Mouse (Mus musculus) CD4-positive, CD25-positive, alpha-beta regulatory T cell, adult 2 months (primary cell): ENCODE measurements at regions not wholly inside any gene's neighbourhood (a gene's known extent, or its start where the extent isn't known, plus 50 kb on each side); places are given as distances from the start of the nearest gene placed in this dataset.
A peak's percentile ranks its signal among the peaks of the same experiment; 100 is the strongest.

Experiments used
- DNase-seq: peaks from one replicate; pipeline ENCODE4 v3.0.0-alpha.2; 2012; ENCODE audit warnings: low read depth, low spot score

DNA sequence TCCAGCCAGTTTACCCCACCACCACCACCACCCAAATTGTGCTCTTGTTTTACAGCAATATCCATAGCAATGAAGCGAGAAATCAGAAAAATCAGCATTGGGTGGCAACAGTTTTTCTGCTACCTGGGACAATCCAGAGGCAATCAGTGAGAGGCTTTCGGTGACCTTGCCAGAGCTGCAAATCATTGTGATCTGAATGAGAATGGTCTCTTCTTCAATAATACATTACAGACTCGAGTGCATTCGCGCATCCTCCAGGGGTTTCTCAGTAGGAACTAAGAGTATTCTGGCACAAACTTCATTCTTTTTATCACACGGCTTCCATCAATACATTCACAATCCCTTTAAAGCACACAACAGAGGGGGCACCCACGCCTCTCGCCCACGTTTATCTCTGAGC lies 91.2 kb downstream of the Srek1 start:
- no peak for DNase-seq

DNA sequence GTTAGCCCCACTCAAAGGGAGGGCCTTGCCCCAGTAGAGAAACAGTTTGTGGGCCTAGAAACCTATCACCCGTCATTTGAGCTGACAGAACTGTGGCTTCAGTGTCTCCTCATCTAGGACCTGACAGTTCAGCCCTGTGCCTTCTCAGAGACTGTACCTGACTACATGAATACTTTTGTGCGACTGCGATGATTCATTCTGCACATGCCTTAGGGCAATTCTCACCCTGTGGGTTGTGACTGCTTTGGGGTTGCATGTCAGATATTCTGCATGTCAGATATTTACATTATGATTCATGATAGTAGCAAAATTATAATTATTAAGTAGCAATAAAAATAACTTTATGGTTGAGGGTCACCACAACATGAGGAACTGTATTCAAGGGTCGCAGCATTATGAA lies 93.7 kb downstream of the Srek1 start:
- no peak for DNase-seq

- DNase-seq: no peak
Observed at GRCm38 (mm10) chr13:103680052-103680451, 94.4 kb downstream of the Srek1 start.

DNA sequence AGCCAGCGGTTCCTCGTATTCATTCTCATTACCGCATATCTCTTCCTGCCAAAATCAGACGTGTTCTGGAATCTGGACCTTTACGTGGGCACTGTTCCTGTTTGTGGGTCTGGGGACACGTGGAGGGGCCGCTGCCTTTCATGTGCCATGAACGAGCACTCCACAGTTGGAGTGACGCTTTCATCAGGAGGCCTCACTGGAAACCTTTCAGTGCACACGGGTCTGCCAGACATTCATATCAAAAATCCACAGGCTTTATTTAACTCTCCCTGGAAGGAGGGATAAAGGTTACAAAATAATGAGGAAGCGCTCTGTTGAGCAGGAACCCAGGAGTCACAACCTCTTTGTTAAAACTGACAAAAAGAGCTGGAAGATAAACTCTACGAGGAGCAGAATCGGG lies 97.6 kb downstream of the Srek1 start:
- no peak for DNase-seq

DNA sequence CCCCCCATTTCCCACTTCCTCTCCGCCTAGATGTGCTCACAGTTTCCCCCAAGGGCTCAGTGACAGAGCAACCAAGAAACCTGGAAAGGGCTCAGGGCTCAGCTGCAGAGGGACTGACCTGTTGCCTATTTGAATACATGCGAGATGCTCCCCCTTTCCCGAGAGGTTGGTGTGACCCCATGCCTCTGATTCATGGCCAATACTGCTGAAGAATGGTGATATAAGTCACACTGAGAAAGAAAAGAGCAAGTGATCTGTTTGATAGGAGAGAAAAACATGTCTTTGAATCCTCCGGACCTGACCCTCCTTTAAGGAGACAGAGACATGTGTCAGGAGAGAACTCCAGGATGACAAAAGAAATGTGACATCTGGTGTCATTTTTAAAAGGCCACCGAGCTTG lies 98.2 kb downstream of the Srek1 start:
- no peak for DNase-seq

DNA sequence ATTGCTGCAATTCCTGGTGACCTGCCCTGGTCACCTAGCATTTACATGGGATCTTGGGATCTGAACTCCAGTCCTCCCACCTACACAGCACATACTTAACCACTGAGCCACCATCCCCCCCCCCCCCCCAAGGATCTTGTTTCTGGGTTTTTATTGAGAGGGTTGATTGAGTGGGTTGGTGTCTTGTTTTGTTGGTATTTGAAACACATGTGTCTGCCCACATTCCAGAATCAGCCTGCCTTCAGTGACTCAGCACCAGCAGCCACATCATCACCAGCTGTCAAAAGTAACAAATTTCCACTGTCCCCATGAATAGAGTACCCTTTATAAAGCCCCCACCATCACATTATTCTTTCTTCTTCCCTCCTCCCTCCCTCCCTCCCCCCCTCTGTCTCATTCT lies 103.8 kb downstream of the Srek1 start:
- DNase-seq: no peak

DNA sequence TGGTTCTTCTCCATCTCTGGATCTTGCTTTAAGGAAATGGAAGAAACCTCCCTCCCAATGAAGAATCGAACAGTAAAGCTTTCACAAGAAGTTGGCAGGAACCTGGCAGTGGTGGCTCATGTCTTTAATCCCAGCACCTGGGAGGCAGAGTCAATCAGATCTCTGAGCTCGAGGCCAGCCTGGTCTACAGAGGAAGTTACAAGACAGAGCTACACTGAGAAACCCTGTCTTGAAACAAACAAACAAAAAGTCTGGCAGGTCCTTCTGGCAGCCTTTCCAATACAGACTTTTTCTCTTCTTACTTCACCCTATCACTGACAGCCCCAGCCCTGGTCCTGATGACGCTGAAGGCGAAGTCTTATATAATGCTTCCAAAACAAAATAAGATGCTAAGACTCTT lies 104.6 kb downstream of the Srek1 start:
- DNase-seq: no peak

GRCm38 (mm10) chr13:103667749-103668148 lies 106.7 kb downstream of the Srek1 start:
- DNase-seq: no peak

- no peak for DNase-seq
Observed at GRCm38 (mm10) chr13:103660248-103660996, 114.0 kb downstream of the Srek1 start.

- DNase-seq: no peak
Observed at GRCm38 (mm10) chr13:103655966-103656365, 118.4 kb downstream of the Srek1 start.

DNA sequence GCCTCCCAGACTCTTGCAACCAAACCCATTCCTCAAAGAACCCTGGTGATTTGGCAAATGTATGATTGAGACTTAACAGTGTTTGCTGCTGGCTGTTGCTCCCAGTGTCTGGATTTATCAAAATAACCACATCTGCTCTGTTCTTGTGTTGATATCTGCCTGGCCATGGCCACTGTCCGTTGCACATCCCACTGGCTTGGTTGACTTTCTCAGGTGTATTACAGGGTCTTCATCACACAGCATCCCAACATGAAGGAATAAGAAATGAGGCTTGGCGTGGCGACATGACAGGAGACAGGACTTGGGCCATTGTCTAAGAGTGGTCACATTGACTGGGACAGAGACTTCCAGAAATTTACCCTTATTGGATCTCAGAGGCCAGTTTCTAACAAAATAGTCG lies 121.2 kb downstream of the Srek1 start:
- DNase-seq: no peak

DNA sequence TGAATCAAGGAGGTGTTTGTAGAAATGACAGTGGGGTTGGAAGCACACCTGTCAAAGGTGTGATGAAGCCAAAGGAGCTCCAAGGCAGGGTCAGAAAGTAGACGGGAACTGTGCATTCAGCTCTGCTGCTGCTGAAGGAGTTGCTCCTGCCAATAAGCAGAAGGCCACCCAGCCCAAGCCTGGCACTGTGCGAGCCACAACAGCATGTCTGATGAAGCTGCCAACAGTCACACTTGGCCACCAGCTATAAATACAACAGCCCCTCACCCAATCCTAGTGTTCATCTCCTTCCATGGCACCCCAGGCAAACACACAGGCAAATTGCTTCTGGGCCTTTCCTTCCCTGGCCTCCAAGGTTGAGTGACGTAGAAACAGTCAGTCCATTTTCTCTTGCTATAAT lies 125.0 kb downstream of the Srek1 start:
- DNase-seq: no peak

DNA sequence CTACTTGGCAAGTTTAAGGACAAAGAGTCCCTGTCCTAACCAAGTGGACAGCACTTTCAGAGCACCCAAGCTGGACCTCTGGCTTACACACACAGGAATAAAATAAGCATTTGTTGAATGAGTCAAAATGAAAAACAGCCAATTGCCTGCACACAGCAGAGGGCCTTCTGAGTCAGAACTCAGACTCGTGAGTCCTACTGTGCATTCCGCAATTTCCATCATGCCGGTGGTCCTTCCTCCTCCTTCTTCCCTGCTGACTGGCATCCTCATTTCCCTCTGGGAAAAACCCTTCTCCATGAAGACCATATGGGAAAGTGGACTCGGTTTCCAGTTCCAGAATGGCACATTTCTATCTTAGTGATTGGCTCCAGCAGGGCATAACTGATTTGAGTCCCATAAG lies 126.4 kb downstream of the Srek1 start:
- no peak for DNase-seq

- DNase-seq: peak; percentile 36
Observed at GRCm38 (mm10) chr13:103646035-103646434, 128.4 kb downstream of the Srek1 start.

DNA sequence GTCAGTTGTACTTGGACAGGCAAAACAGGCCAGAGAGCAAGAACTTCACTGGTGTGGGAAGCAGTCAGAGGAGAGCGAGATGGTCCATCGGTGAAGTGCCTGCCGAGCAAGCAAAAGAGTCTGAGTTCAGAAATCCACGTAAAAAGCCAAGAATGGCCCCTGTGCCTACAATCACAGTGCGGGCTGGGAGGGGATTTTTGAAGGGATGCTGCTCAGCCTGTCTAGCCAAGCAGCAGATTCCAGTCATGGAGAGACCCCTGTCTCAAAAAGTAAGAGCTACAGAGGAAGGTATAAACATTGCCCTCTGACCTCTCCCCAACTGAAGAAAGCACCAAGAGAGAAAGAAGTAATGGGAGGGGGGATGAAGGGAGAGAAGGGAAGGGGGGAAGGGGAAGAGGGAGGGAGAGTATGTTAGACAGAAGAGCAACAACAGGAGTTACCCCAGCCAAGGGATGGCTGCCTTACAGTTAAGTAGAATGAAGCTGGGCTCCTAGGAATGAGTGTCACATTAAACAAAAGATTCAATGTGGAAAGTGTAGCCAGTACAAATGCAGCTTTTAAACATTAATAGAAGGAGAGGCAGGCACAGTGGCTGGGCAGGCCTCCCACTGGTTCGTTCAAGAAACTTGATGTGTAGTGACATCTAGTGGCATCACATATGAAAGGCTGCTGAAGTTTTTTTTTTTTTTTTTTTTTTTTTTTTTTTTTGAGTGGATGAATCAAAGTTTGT lies 130.2 kb downstream of the Srek1 start:
- peak; percentile 19 for DNase-seq

DNA sequence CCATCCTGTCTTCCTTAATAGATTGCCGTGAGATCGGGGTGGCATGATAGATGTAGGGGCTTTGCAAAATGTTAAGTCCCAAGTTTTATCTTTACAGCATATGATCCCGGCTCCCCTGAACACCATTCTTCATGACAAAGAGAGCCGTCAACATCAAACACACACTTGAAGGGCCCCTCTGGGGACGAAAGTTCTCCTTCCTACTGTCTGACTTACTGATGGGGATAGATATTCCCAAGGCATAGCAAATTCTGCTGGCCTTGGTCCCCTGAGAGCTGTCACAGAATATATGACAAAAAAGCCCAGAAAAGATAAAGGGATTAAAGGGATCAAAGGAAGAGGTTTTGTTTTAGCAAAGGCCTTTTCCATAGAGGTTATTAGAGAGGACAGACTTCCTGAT lies 130.9 kb downstream of the Srek1 start:
- no peak for DNase-seq

DNA sequence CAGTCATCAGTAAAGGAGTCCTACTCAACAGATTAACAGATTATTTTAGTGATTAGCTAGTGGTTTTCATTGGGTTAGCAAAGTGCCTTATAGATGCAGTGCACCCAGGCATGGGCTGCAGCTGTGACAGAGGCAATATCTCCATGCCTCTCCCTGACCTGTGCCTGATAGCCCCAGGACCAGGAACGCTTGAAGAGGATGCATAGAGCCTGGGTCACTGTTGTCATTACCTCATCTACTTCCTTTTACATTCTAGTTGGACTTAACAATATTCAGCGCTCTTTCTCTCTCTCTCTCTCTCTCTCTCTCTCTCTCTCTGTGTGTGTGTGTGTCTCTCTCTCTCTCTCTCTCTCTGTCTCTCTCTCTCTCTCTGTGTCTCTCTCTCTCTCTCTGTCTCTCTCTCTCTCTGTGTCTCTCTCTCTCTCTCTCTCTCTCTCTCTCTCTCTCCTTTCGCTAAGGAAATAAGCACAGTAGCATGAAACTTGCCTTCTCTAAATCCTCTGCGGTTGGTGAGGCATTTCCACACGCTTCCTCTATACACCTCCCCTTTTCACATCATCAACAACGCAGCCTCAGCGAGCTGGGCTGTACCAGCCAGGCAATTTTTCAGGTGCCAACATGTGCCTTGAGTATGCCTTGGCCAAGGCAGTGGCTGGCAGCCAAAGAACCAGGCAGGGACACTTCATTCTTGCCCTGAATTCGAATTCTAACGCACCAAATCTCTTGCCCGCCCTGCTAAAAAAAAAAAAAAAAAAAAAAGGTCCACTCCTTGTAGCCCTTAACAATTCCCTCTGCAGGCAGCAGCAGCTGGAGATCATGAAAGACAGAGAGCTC lies 131.6 kb downstream of the Srek1 start:
- DNase-seq: no peak

DNA sequence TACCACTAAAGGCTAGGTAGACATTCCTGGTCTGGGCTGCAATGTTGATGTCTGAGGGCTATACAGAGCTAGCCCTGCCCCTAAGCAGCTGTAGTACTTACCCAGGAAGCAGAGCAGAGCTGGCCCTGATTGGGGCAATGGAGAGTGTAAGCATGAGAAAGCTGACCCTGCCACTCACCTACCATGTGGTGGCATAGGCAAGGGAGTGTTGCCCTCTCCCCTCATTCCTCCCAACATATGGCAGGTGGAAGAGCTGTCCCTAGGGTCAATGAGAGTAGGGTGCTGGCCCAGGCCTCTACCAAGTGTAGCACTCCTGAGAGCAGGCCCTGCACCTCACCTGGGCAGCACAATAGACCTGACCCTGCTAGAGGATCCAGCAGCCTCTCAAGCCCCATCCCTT lies 136.4 kb downstream of the Srek1 start:
- DNase-seq: no peak

DNA sequence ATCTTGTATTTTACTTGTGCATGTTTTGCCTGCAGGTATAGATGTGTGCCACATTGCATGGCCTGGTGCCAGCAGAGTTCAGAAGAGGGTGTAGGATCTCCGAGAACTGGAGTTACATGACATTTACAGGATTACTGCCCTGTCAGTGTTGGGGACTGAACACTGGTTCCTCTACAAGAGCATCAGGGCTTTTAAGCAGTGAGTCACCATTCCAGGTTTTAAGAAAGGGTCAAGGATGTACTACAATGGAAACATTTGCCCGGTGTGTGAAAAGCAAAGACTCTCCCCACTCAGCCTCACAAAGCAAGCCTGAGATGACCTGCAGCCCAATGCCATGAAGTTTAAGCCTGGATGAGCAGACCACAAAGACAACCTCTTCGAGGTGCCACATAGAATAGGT lies 137.0 kb downstream of the Srek1 start:
- DNase-seq: no peak

GRCm38 (mm10) chr13:103636595-103636994 lies 137.8 kb downstream of the Srek1 start:
- no peak for DNase-seq

DNA sequence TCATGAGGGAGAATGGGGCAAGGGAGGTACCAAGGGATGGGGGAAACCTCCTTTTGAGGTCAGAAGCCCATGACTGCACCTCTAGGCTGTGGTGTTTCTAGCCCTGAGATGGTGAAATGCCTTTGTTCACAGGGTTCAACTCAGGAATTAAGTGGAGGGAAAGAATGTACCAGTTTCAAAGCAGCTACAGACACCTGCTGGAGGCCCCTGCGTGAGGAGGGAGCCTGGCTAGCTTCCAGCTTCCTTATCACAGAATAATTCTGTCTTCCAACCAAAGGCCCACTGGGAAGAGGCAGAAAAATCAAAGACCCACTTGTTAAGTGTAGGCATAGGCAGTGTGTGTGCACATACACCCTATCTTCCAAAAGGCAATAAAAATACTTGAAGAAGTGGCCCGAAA lies 150.6 kb downstream of the Srek1 start:
- DNase-seq: no peak

- DNase-seq: no peak
Observed at GRCm38 (mm10) chr13:103623319-103623718, 151.1 kb downstream of the Srek1 start.
